Mouse (Mus musculus): Measurements from ENCODE around the gene Ackr3.

The Ackr3 gene

GRCm38 (mm10) chr1:90203783-90204690 lies at the start of gene Ackr3:
Gene Ackr3 (plus strand): TSS chr1:90203980.
- no peak for DNase-seq (ENCODE audit: low read depth)

GRCm38 (mm10) chr1:90156589-90156988 lies 47.2 kb upstream of the Ackr3 start:
- no peak for DNase-seq (ENCODE audit: low read depth)

- DNase-seq (ENCODE audit: low read depth) = no peak
Observed at GRCm38 (mm10) chr1:90159927-90160326, 43.9 kb upstream of the Ackr3 start.

- no peak for DNase-seq (ENCODE audit: low read depth)
Observed at GRCm38 (mm10) chr1:90161623-90162022, 42.2 kb upstream of the Ackr3 start.

- no peak for DNase-seq (ENCODE audit: low read depth)
Observed at GRCm38 (mm10) chr1:90162379-90162857, 41.4 kb upstream of the Ackr3 start.

GRCm38 (mm10) chr1:90163161-90163560 lies 40.6 kb upstream of the Ackr3 start:
- no peak for DNase-seq (ENCODE audit: low read depth)

- no peak for DNase-seq (ENCODE audit: low read depth)
Observed at GRCm38 (mm10) chr1:90164319-90164718, 39.5 kb upstream of the Ackr3 start.

GRCm38 (mm10) chr1:90174338-90174737 lies 29.4 kb upstream of the Ackr3 start:
- DNase-seq (ENCODE audit: low read depth) = no peak

GRCm38 (mm10) chr1:90176223-90176622 lies 27.6 kb upstream of the Ackr3 start:
- DNase-seq (ENCODE audit: low read depth) = no peak

- no peak for DNase-seq (ENCODE audit: low read depth)
Observed at GRCm38 (mm10) chr1:90177565-90177964, 26.2 kb upstream of the Ackr3 start.

- DNase-seq (ENCODE audit: low read depth) = no peak
Observed at GRCm38 (mm10) chr1:90177978-90178377, 25.8 kb upstream of the Ackr3 start.

- no peak for DNase-seq (ENCODE audit: low read depth)
Observed at GRCm38 (mm10) chr1:90180479-90180878, 23.3 kb upstream of the Ackr3 start.

- DNase-seq (ENCODE audit: low read depth) = no peak
Observed at GRCm38 (mm10) chr1:90180966-90181699, 22.6 kb upstream of the Ackr3 start.

- DNase-seq (ENCODE audit: low read depth) = no peak
Observed at GRCm38 (mm10) chr1:90182521-90182920, 21.3 kb upstream of the Ackr3 start.

- DNase-seq (ENCODE audit: low read depth) = no peak
Observed at GRCm38 (mm10) chr1:90183602-90184001, 20.2 kb upstream of the Ackr3 start.

- DNase-seq (ENCODE audit: low read depth) = no peak
Observed at GRCm38 (mm10) chr1:90186173-90186572, 17.6 kb upstream of the Ackr3 start.

- DNase-seq (ENCODE audit: low read depth) = no peak
Observed at GRCm38 (mm10) chr1:90186874-90187273, 16.9 kb upstream of the Ackr3 start.

GRCm38 (mm10) chr1:90189046-90189445 lies 14.7 kb upstream of the Ackr3 start:
- no peak for DNase-seq (ENCODE audit: low read depth)

GRCm38 (mm10) chr1:90201246-90201645 lies 2.5 kb upstream of the Ackr3 start:
- DNase-seq (ENCODE audit: low read depth) = no peak

GRCm38 (mm10) chr1:90201655-90202054 lies 2.1 kb upstream of the Ackr3 start:
- DNase-seq (ENCODE audit: low read depth) = no peak

- DNase-seq (ENCODE audit: low read depth) = no peak
Observed at GRCm38 (mm10) chr1:90202207-90202978, 1.4 kb upstream of the Ackr3 start.

- no peak for DNase-seq (ENCODE audit: low read depth)
Observed at GRCm38 (mm10) chr1:90203341-90203740, 439 bp upstream of the Ackr3 start.
